Mouse (Mus musculus) heart, adult 9 months (tissue): ENCODE results near the gene 4933417A18Rik.
"Not testable (repeated sequence)": the region's sequence is repeated elsewhere in the genome, so short reads cannot be mapped to it uniquely, and the experiment has no call there.

Experiments used
- DNase-seq, 2 experiments: peaks; one replicate each; pipeline ENCODE4 v3.0.0; 2022; ENCODE audit warnings: low spot score in 2 of 2

4933417A18Rik gene

GRCm38 (mm10) chr13:34973770-34974169 is 49.6 kb downstream of the 4933417A18Rik start:
- DNase-seq: no peak

DNA sequence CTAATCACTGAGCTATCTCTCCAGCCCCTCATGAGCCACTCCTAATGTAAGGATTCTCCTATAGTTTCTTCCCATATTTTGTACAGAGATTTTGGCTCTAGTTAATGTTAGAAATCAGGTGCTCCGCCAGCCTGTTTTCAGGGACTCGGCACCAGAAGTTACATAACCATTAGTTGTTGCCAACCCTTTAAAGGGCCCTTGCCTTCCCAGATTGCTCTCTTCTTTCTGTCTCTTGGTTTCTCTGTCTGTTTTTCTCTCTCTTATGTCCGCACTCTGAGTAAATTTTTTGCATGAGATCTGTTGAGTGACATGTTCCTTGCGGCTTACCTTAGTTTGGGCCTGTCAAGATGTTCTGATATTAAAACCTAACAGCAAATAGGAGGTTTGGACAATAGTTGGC is 51.9 kb downstream of the 4933417A18Rik start:
- DNase-seq: no peak

DNA sequence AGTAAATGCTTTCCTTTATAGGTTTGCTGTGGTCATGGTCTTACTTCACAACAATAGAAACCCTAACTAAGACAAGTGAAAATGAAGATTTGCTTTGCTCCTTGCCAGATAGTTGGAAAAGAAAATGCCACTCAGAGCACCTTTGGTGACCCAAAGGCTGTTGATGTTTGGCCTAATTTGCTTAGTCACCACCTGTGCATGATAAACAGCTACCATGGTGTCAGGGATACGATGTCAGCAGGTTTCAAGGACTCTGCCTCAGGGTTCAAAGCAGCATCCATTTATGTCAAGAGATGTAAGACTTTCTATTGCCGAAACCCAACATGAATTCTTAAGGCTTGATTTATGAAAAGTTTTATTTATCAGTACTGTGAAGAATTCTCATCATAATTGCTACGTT is 53.2 kb downstream of the 4933417A18Rik start:
- DNase-seq: no peak

DNA sequence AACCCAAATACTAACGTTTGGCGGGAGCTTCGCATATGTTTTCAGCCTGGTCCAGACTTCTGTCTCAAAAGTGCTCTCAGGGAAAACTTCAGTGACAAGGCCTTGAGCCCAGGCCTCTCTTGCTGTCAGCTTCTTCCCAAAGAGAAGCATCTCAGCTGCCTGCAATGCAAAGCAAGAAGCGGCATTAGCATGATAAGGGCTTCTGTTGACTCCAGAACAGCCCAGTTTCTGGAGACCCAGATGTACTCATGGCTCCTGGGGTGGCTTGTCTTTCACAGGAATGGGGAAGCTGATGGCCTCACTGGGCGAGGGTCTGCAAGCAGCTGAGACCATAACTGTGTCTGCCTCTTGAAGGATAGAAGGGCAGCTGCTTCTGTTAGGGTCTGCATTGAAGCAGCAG is 54.4 kb downstream of the 4933417A18Rik start:
- DNase-seq: not testable (repeated sequence)

GRCm38 (mm10) chr13:34983479-34983878 is 59.3 kb downstream of the 4933417A18Rik start:
- not testable (repeated sequence) for DNase-seq

GRCm38 (mm10) chr13:34991581-34992273 is 67.5 kb downstream of the 4933417A18Rik start:
- no peak for DNase-seq

GRCm38 (mm10) chr13:34993085-34993484 is 68.9 kb downstream of the 4933417A18Rik start:
- DNase-seq: no peak

DNA sequence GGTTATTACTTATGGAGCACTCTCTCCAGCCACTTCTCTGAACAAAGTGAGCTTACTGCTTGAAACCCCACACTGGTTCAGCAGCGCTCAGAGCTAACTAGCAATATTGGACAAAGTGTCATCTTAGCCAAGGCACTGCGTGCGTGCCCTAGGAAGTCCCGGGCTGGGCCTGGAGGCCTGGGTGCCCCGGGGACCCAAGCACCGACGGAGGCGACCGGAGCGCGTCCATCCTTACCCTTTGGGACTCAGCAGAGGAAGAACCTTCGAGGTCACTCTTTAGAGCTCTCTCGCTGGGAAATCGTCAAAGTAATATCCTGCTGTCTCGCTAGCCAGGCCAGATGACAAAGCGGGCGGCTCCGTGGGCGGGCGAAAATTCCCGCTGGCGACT is 69.4 kb downstream of the 4933417A18Rik start:
- no peak for DNase-seq

GRCm38 (mm10) chr13:34993983-34994811 is 70.0 kb downstream of the 4933417A18Rik start:
- DNase-seq: peak; percentile 96

GRCm38 (mm10) chr13:34995925-34996324 is 71.7 kb downstream of the 4933417A18Rik start:
- DNase-seq: no peak
